ENCODE assay signal across 26 mouse cellular contexts in genomic region chr10:57815869-57816268, GRCm38 (mm10). TPM values are rescaled to one million over a fixed set of nuclear protein-coding genes. Genes with fewer than 3 reads are reported as not detected.
A peak's percentile ranks its signal among the peaks of the same experiment; 100 is the strongest.
DNase-seq lines count a peak whose midpoint lies in the region; ATAC-seq and TF ChIP-seq lines count a peak whose summit lies in the region.
"Had no signal": no experiment of that assay in that cellular context is flagged by ENCODE, and none has a peak within 500 bp of the region (broad histone marks: within the 10 kb centered on the region; RNA-seq: fewer than 3 reads in every experiment).

No protein-coding gene starts in this region.

- no peak overlapping the region for H3K27ac ChIP-seq in liver, embryonic 15.5 days (replicated peaks)
- H3K27ac ChIP-seq in MEL (ENCODE audit: control insufficient read depth, low read depth, low read length): no peak overlapping the region
- no peak overlapping the region for H3K27ac ChIP-seq in liver, embryonic 16.5 days (ENCODE audit: low read length)
- H3K27ac ChIP-seq in forebrain, embryonic 10.5 days: no peak overlapping the region
- H3K27ac ChIP-seq: heart, adult 2 months; heart, embryonic 10.5 days; heart, embryonic 13.5 days; hindbrain, embryonic 14.5 days had no signal

- peak in 1 of 2 experiments; percentile 19; a peak in 1 of 4 replicates for TF ChIP-seq EP300 in MEL (IDR thresholded peaks at IDR 0.05; ENCODE audit: low read depth in 1 of 2, low read length in 2 of 2)

- H3K4me3 ChIP-seq in liver, embryonic 15.5 days (replicated peaks): no peak overlapping the region
- no peak overlapping the region for H3K4me3 ChIP-seq in MEL (ENCODE audit: control insufficient read depth in 1 of 2, insufficient read depth in 1 of 2, low read depth in 2 of 2, low read length in 2 of 2)
- H3K4me3 ChIP-seq in liver, embryonic 16.5 days (ENCODE audit: low read depth, low read length): no peak overlapping the region
- H3K4me3 ChIP-seq in forebrain, embryonic 10.5 days: no peak overlapping the region
- H3K4me3 ChIP-seq: heart, adult 2 months; heart, embryonic 10.5 days; heart, embryonic 13.5 days had no signal

- ATAC-seq in liver, embryonic 15.5 days (ENCODE audit: insufficient read depth): 0 out of 2 replicates have a peak, but pooled peaks have one; percentile 15
- ATAC-seq in liver, embryonic 16.5 days (ENCODE audit: low read depth): peak; percentile 19; the same call in 1 of the 2 replicates
- ATAC-seq in megakaryocyte-erythroid progenitor cell, adult 5-6 weeks (replicated peaks; ENCODE audit: low FRiP score, low TSS enrichment, poor library complexity, severe bottlenecking): peak; percentile 86
- ATAC-seq: CD4-positive, CD25-positive, alpha-beta regulatory T cell, adult 4 months; forebrain, embryonic 14.5 days; forebrain, postnatal 0 days; Patski had no signal

- no peak for TF ChIP-seq CTCF in MEL (IDR thresholded peaks at IDR 0.05 in 2 of 3, conservative IDR thresholded peaks at IDR 0.05 in 1 of 3; ENCODE audit: control insufficient read depth in 1 of 3, insufficient read depth in 1 of 3, low read depth in 2 of 3, low read length in 3 of 3, poor library complexity in 1 of 3, severe bottlenecking in 1 of 3)

- 30% methylated on average over 6 of the region's 6 CpGs for WGBS in liver, embryonic 15.5 days (ENCODE audit: insufficient replicate concordance)
- WGBS in liver, embryonic 16.5 days (ENCODE audit: insufficient replicate concordance): 31% methylated on average over 6 of the region's 6 CpGs
- 85% methylated on average over 6 of the region's 6 CpGs for WGBS in forebrain, embryonic 10.5 days

- TF ChIP-seq RAD21 in MEL (IDR thresholded peaks at IDR 0.05; ENCODE audit: low read depth, low read length): no peak

- H3K9me3 ChIP-seq in liver, embryonic 15.5 days (replicated peaks): no peaks in the 10 kb centered on the region
- no peaks in the 10 kb centered on the region for H3K9me3 ChIP-seq in MEL (replicated peaks; ENCODE audit: insufficient read depth, low read length)
- no peaks in the 10 kb centered on the region for H3K9me3 ChIP-seq in liver, embryonic 16.5 days (replicated peaks; ENCODE audit: control insufficient read depth, low read length)
- H3K9me3 ChIP-seq in forebrain, embryonic 10.5 days: no peaks in the 10 kb centered on the region
- H3K9me3 ChIP-seq: heart, embryonic 10.5 days; heart, embryonic 13.5 days had no signal

- H3K4me1 ChIP-seq in liver, embryonic 15.5 days (replicated peaks): peaks cover 11% of the 10 kb centered on the region; the same call in 1 of the 2 replicates
- peaks cover 0 to 2% of the 10 kb centered on the region in 2 experiments; a peak in 1 of 4 replicates for H3K4me1 ChIP-seq in MEL (ENCODE audit: control insufficient read depth in 1 of 2, insufficient read depth in 2 of 2, low read length in 2 of 2)
- no peaks in the 10 kb centered on the region for H3K4me1 ChIP-seq in liver, embryonic 16.5 days (ENCODE audit: control insufficient read depth, low read depth, low read length)
- H3K4me1 ChIP-seq in forebrain, embryonic 10.5 days: no peaks in the 10 kb centered on the region
- H3K4me1 ChIP-seq: heart, embryonic 10.5 days; heart, embryonic 13.5 days had no signal

- no peaks in the 10 kb centered on the region for H3K27me3 ChIP-seq in liver, embryonic 15.5 days
- H3K27me3 ChIP-seq in MEL (ENCODE audit: control insufficient read depth in 1 of 2, insufficient read depth in 2 of 2, low read length in 2 of 2): no peaks in the 10 kb centered on the region
- H3K27me3 ChIP-seq in liver, embryonic 16.5 days (ENCODE audit: control insufficient read depth, insufficient read depth, low read depth, low read length): no peaks in the 10 kb centered on the region
- H3K27me3 ChIP-seq in forebrain, embryonic 10.5 days (ENCODE audit: poor library complexity, severe bottlenecking): no peaks in the 10 kb centered on the region
- H3K27me3 ChIP-seq: heart, embryonic 13.5 days; Patski had no signal

- H3K4me2 ChIP-seq in liver, embryonic 15.5 days: no peak overlapping the region
- no peak overlapping the region for H3K4me2 ChIP-seq in liver, embryonic 16.5 days (ENCODE audit: low read depth, low read length)
- H3K4me2 ChIP-seq: heart, embryonic 13.5 days; hindbrain, embryonic 14.5 days had no signal

- TF ChIP-seq POLR2A in MEL (IDR thresholded peaks at IDR 0.05; ENCODE audit: control insufficient read depth in 1 of 2, insufficient read depth in 1 of 2, low read depth in 1 of 2, low read length in 2 of 2, poor library complexity in 1 of 2): no peak

- H3K79me2 ChIP-seq in MEL (ENCODE audit: control insufficient read depth, insufficient read depth, low read length, poor library complexity): no peaks in the 10 kb centered on the region

- H3K9ac ChIP-seq in liver, embryonic 15.5 days: no peak overlapping the region
- H3K9ac ChIP-seq in MEL (ENCODE audit: control insufficient read depth, low read depth, low read length, poor library complexity, severe bottlenecking): no peak overlapping the region
- H3K9ac ChIP-seq in liver, embryonic 16.5 days (ENCODE audit: low read depth, low read length): no peak overlapping the region
- H3K9ac ChIP-seq: forebrain, postnatal 0 days; heart, embryonic 13.5 days; hindbrain, embryonic 14.5 days had no signal

- no peak for DNase-seq in liver
- DNase-seq in MEL (ENCODE audit: low read depth, low spot score): peak; percentile 6
- no peak for DNase-seq in forebrain, embryonic 10.5 days (ENCODE audit: extremely low spot score, low spot score)
- no peak for DNase-seq in cerebellum, adult 11-12 months
- DNase-seq: adrenal gland, postnatal 10 days; adrenal gland, postnatal 36 days; cerebellum, adult 2 months; cerebellum, adult 9-11 months; cerebellum, postnatal 25 days; embryo, embryonic 11 days; forebrain, postnatal 0 days; gastrocnemius, postnatal 25 days; heart, adult 2 months; heart, postnatal 14 days; heart, postnatal 4 days had no signal

- H3K36me3 ChIP-seq in liver, embryonic 15.5 days (replicated peaks): no peaks in the 10 kb centered on the region
- H3K36me3 ChIP-seq in MEL (ENCODE audit: control insufficient read depth in 1 of 2, insufficient read depth in 2 of 2, low read length in 2 of 2): no peaks in the 10 kb centered on the region; a peak in 1 of 4 replicates
- no peaks in the 10 kb centered on the region for H3K36me3 ChIP-seq in liver, embryonic 16.5 days (ENCODE audit: control insufficient read depth, insufficient read depth)
- no peaks in the 10 kb centered on the region for H3K36me3 ChIP-seq in forebrain, embryonic 10.5 days (replicated peaks)
- H3K36me3 ChIP-seq: heart, embryonic 10.5 days had no signal

TF ChIP-seq in MEL, 35 proteins besides CTCF, POLR2A, EP300 and RAD21:
- TF ChIP-seq NRF1 (IDR thresholded peaks at IDR 0.05; ENCODE audit: insufficient read depth, low read depth, low read length, poor library complexity, severe bottlenecking) (no peak), BHLHE40 (IDR thresholded peaks at IDR 0.05; ENCODE audit: borderline replicate concordance, low read depth, low read length) (peak; percentile 74; the same call in 1 of the 2 replicates), SMC3 (IDR thresholded peaks at IDR 0.05; ENCODE audit: low read depth, low read length) (no peak), USF1 (IDR thresholded peaks at IDR 0.05; ENCODE audit: low read depth, low read length) (0 out of 2 replicates have a peak, but pooled peaks have one; percentile 1)

RNA-seq across cellular contexts. Expression of gene Smpdl3a, which starts 21.7 kb away (rescaled TPM):
- polyA plus RNA-seq in liver, embryonic 15.5 days (2015; fragmentation: Nextera tagmentation; extraction: Ambion mirVana): 24.6 and 27.7 TPM in 2 replicates
- total RNA-seq in MEL (2012; rRNA removed): 0.04 TPM in 1 of 2 replicates, not detected in the other
- not detected for polyA plus RNA-seq in MEL (2012; ENCODE audit: insufficient read depth in 1 of 2, insufficient read length in 2 of 2, low read depth in 1 of 2, low replicate concordance in 2 of 2, missing spikeins in 1 of 2)
- polyA plus RNA-seq in liver, embryonic 16.5 days (2015; fragmentation: Nextera tagmentation; extraction: Ambion mirVana): 28.3 and 29.0 TPM in 2 replicates
- 28.8 and 37.7 TPM in 2 replicates for total RNA-seq in megakaryocyte-erythroid progenitor cell, adult 5-6 weeks (2014; fragmentation: Nextera tagmentation)
- total RNA-seq in megakaryocyte-erythroid progenitor cell, adult 5-6 weeks (2017): 23.2 and 26.1 TPM in 2 replicates
- polyA plus RNA-seq in forebrain, embryonic 10.5 days (2016; fragmentation: Nextera tagmentation; extraction: Ambion mirVana): 5.1 and 5.9 TPM in 2 replicates

RNA-seq across cellular contexts. Expression of gene Fabp7, which starts 31.2 kb away (rescaled TPM):
- 1.5 and 1.8 TPM in 2 replicates for polyA plus RNA-seq in liver, embryonic 15.5 days (2015; fragmentation: Nextera tagmentation; extraction: Ambion mirVana)
- total RNA-seq in MEL (2012; rRNA removed): 12.7 and 26.4 TPM in 2 replicates
- polyA plus RNA-seq in MEL (2012; ENCODE audit: insufficient read depth in 1 of 2, insufficient read length in 2 of 2, low read depth in 1 of 2, low replicate concordance in 2 of 2, missing spikeins in 1 of 2): 1 to 10 TPM in 1 of 2 experiments, not detected in 1; 4.1 TPM
- polyA plus RNA-seq in liver, embryonic 16.5 days (2015; fragmentation: Nextera tagmentation; extraction: Ambion mirVana): 0.92 and 1.7 TPM in 2 replicates
- total RNA-seq in megakaryocyte-erythroid progenitor cell, adult 5-6 weeks (2014; fragmentation: Nextera tagmentation): not detected in 2 replicates
- total RNA-seq in megakaryocyte-erythroid progenitor cell, adult 5-6 weeks (2017): not detected in 2 replicates
- 140 and 229 TPM in 2 replicates for polyA plus RNA-seq in forebrain, embryonic 10.5 days (2016; fragmentation: Nextera tagmentation; extraction: Ambion mirVana)
- total RNA-seq: gastrocnemius, adult 8-10 months; gastrocnemius, postnatal 25 days; granulocyte monocyte progenitor cell, adult 5-6 weeks had no signal
- polyA plus RNA-seq: CD4-positive, CD25-positive, alpha-beta regulatory T cell, adult 4 months had no signal

Comparison
In these comparisons a context has a peak if more than half of its experiments do, and no peak if none do; other contexts are left out.
1. ATAC-seq: peak in every context shown above with its lines; median percentile 86 in megakaryocyte-erythroid progenitor cell, adult 5-6 weeks; 19 in liver, embryonic 16.5 days; 15 in liver, embryonic 15.5 days.
2. RNA of gene Fabp7, which starts 31.2 kb away (polyA plus RNA-seq): 140 to 229 TPM in forebrain, embryonic 10.5 days; 4.1 TPM in MEL, 1.5 to 1.8 TPM in liver, embryonic 15.5 days and 0.92 to 1.7 TPM in liver, embryonic 16.5 days; every median in the first group is over 10 times any median in the second.